ENCODE assay signal across 27 mouse cellular contexts in the genomic region with DNA sequence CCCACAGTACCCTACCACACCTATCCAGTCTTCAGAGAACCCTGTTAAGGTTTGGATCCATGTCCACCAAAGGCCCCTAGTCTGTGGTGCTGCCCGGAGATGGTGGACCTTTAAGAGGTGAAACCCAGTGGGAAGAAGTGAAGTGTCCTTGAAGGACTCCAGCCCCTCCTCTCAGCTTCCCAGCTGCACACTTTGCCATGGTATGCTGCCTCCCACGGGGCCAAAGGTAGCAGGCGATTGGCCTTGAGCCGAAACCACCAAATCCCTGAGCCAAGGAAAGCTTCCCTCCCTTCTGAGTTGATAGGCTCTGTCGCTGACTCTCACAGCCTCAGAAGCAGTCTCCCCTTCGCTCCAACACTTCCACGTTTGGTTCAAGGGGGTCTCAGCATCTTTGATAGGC. TPM values are rescaled to one million over a fixed set of nuclear protein-coding genes. Genes with fewer than 3 reads are reported as not detected.
DNase-seq lines count a peak whose midpoint lies in the region; ATAC-seq lines count a peak whose summit lies in the region.
"Had no signal": no experiment of that assay in that cellular context is flagged by ENCODE, and none has a peak within 500 bp of the region (broad histone marks: within the 10 kb centered on the region; RNA-seq: fewer than 3 reads in every experiment).

No protein-coding gene starts in this region.

- H3K9me3 ChIP-seq in kidney, embryonic 15.5 days (replicated peaks): no peaks in the 10 kb centered on the region
- H3K9me3 ChIP-seq: embryonic facial prominence, embryonic 12.5 days; forebrain, embryonic 10.5 days; forebrain, embryonic 15.5 days; heart, embryonic 10.5 days; heart, embryonic 15.5 days; limb, embryonic 13.5 days; midbrain, embryonic 13.5 days; neural tube, embryonic 15.5 days had no signal

- no peaks in the 10 kb centered on the region for H3K36me3 ChIP-seq in kidney, embryonic 15.5 days
- H3K36me3 ChIP-seq: embryonic facial prominence, embryonic 12.5 days; forebrain, embryonic 10.5 days; forebrain, embryonic 15.5 days; heart, embryonic 10.5 days; heart, embryonic 15.5 days; limb, embryonic 13.5 days; midbrain, embryonic 13.5 days; neural tube, embryonic 15.5 days had no signal

- no peak for ATAC-seq in kidney, embryonic 15.5 days (replicated peaks; ENCODE audit: low FRiP score)
- ATAC-seq in erythroblast, adult 5-6 weeks (replicated peaks; ENCODE audit: low FRiP score, poor library complexity, severe bottlenecking): no peak
- ATAC-seq: forebrain, embryonic 15.5 days; intestine, embryonic 16.5 days; midbrain, embryonic 13.5 days had no signal

- DNase-seq in kidney, adult 18-20 months: peak; percentile 73
- DNase-seq in testis, postnatal 10 days (ENCODE audit: low spot score): peak; percentile 62
- no peak for DNase-seq in testis, postnatal 14 days (ENCODE audit: low spot score)
- DNase-seq in kidney, adult 9 months: peak; percentile 84
- peak; percentile 43 to 63 for DNase-seq in kidney, postnatal 4 days
- no peak for DNase-seq in spleen, postnatal 14 days (ENCODE audit: low spot score in 2 of 2)
- DNase-seq: B cell, adult 2 months; cerebellum, adult 11 months; cerebellum, adult 9-11 months; embryo, embryonic 11 days; gastrocnemius, postnatal 25 days; heart, adult 11 months; lung, postnatal 4 days; thymus, postnatal 14 days had no signal

- H3K9ac ChIP-seq in kidney, embryonic 15.5 days: no peak overlapping the region
- H3K9ac ChIP-seq: embryonic facial prominence, embryonic 12.5 days; forebrain, embryonic 15.5 days; heart, embryonic 15.5 days; limb, embryonic 13.5 days; midbrain, embryonic 13.5 days; neural tube, embryonic 15.5 days had no signal

- peaks cover 5% of the 10 kb centered on the region; the same call in 1 of the 2 replicates for H3K4me1 ChIP-seq in kidney, embryonic 15.5 days
- H3K4me1 ChIP-seq: limb, embryonic 13.5 days had no signal

- no peak overlapping the region for H3K4me2 ChIP-seq in kidney, embryonic 15.5 days
- H3K4me2 ChIP-seq: embryonic facial prominence, embryonic 12.5 days; forebrain, embryonic 15.5 days; heart, embryonic 15.5 days; limb, embryonic 13.5 days; liver, embryonic 11.5 days; midbrain, embryonic 13.5 days; neural tube, embryonic 15.5 days had no signal

- no peaks in the 10 kb centered on the region for H3K27me3 ChIP-seq in kidney, embryonic 15.5 days
- H3K27me3 ChIP-seq: embryonic facial prominence, embryonic 12.5 days; forebrain, embryonic 15.5 days; heart, embryonic 15.5 days; limb, embryonic 13.5 days; midbrain, embryonic 13.5 days; neural tube, embryonic 15.5 days had no signal

- H3K27ac ChIP-seq in kidney, embryonic 15.5 days: no peak overlapping the region
- H3K27ac ChIP-seq: embryonic facial prominence, embryonic 12.5 days; forebrain, embryonic 10.5 days; forebrain, embryonic 15.5 days; heart, embryonic 10.5 days; heart, embryonic 15.5 days; limb, embryonic 13.5 days; midbrain, embryonic 13.5 days; neural tube, embryonic 15.5 days had no signal

- WGBS in kidney, embryonic 15.5 days: 51% methylated on average over 7 of the region's 7 CpGs

- no peak overlapping the region for H3K4me3 ChIP-seq in kidney, embryonic 15.5 days (replicated peaks)
- H3K4me3 ChIP-seq: embryonic facial prominence, embryonic 12.5 days; forebrain, embryonic 10.5 days; forebrain, embryonic 15.5 days; heart, embryonic 10.5 days; heart, embryonic 15.5 days; limb, embryonic 13.5 days; megakaryocyte, embryonic 14.5 days; midbrain, embryonic 13.5 days; neural tube, embryonic 15.5 days had no signal

RNA-seq across cellular contexts. Expression of gene Fam136a, which starts 4.8 kb away (rescaled TPM):
- 145 and 148 TPM in 2 replicates for polyA plus RNA-seq in kidney, embryonic 15.5 days (2015; fragmentation: Nextera tagmentation; extraction: Ambion mirVana)
- total RNA-seq in erythroblast, adult 5-6 weeks (2015; ENCODE audit: low replicate concordance): 1.5 and 6.7 TPM in 2 replicates
- total RNA-seq in erythroblast, adult 5-6 weeks (2017; ENCODE audit: low replicate concordance): 6.6 and 8.1 TPM in 2 replicates

RNA-seq across cellular contexts. Expression of gene Snrpg, which starts 10.4 kb away (rescaled TPM):
- polyA plus RNA-seq in kidney, embryonic 15.5 days (2015; fragmentation: Nextera tagmentation; extraction: Ambion mirVana): 665 and 702 TPM in 2 replicates
- total RNA-seq in erythroblast, adult 5-6 weeks (2015; ENCODE audit: low replicate concordance): 41.4 and 60.7 TPM in 2 replicates
- total RNA-seq in erythroblast, adult 5-6 weeks (2017; ENCODE audit: low replicate concordance): 11.2 and 26.3 TPM in 2 replicates

RNA-seq across cellular contexts. Expression of gene Pcyox1, which starts 36.3 kb away (rescaled TPM):
- polyA plus RNA-seq in kidney, embryonic 15.5 days (2015; fragmentation: Nextera tagmentation; extraction: Ambion mirVana): 97.6 and 99.1 TPM in 2 replicates
- total RNA-seq in erythroblast, adult 5-6 weeks (2015; ENCODE audit: low replicate concordance): 3.1 and 9.4 TPM in 2 replicates
- total RNA-seq in erythroblast, adult 5-6 weeks (2017; ENCODE audit: low replicate concordance): 14.9 and 22.7 TPM in 2 replicates

RNA-seq across cellular contexts. Expression of gene Tia1, which starts 43.3 kb away (rescaled TPM):
- 218 and 219 TPM in 2 replicates for polyA plus RNA-seq in kidney, embryonic 15.5 days (2015; fragmentation: Nextera tagmentation; extraction: Ambion mirVana)
- total RNA-seq in erythroblast, adult 5-6 weeks (2015; ENCODE audit: low replicate concordance): 31.1 and 36.5 TPM in 2 replicates
- total RNA-seq in erythroblast, adult 5-6 weeks (2017; ENCODE audit: low replicate concordance): 15.2 and 16.2 TPM in 2 replicates

Comparison
In these comparisons a context has a peak if more than half of its experiments do, and no peak if none do; other contexts are left out.
1. DNase-seq: peak in kidney, adult 18-20 months (single experiment), testis, postnatal 10 days (single experiment), kidney, adult 9 months (single experiment) and kidney, postnatal 4 days (2 of 2); none in testis, postnatal 14 days (single experiment) and spleen, postnatal 14 days (0 of 2).